Mouse (Mus musculus): ENCODE measurements around the gene Wipi1.

DNA sequence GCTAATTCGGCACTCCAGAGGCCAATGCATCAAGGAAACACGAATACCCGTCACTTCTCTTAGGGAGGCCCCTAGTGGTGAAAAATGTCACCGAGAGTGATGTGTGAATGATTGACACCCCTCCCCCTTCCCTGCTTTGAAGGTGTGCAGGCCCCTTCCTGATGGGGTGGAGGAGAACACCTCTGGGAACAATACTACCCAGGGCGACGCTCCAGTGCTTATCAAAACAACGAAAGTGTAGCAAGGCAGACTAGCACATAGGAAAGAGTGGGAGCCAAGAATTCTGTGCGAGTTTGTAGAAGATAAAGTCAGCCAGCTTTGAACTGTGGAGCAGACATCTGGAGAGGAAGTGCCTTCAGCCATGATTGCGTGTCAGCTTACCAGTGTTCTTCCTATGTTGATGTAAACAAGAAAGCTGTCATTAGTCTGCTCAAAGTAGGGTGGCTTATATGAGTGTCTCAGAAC is 50.9 kb downstream of the Wipi1 start:
- TF ChIP-seq CTCF (IDR thresholded peaks at IDR 0.05; ENCODE audit: low read depth): peak; percentile 65
- TF ChIP-seq EP300 (IDR thresholded peaks at IDR 0.05; ENCODE audit: low read depth): no peak
